Mouse (Mus musculus) E14TG2a.4 (cell line): ENCODE data around the gene Ppp2r1a.

ENCODE experiments used
- CTCF ChIP-seq: conservative IDR thresholded peaks from 2 replicates; pipeline ENCODE4 v1.5.1; 2014; ENCODE audit warnings: low read length
- POU5F1 ChIP-seq: IDR thresholded peaks from 2 replicates; pipeline ENCODE4 v1.6.1; 2014; ENCODE audit warnings: low read length, borderline replicate concordance

DNA sequence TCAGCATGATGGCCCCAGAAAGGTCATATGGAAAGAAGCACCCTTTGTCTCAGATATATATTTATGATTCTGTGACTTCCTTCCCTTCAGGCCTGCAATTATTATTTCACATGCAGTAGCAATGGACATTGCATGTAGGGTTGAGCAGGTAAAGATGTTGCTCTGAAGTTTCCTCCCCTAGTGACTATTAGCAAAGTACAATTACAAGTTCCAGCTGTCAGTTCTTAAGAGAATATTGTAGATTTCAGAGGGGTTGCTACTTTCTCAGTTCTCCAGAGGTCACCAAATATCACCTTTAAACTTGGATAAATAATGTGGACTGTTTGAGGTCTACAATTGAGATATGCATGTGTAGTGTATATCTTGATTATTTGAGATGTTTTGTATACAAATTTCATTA lies 51.3 kb downstream of the Ppp2r1a start, which contains the start of gene Vmn1r233:
- TF ChIP-seq CTCF (no peak), POU5F1 (no peak)
